Mouse (Mus musculus) heart, adult 2 months (tissue): ENCODE measurements around the gene Vmo1. TPM values are rescaled to one million over a fixed set of nuclear protein-coding genes. Genes with fewer than 3 reads are reported as not detected.

ENCODE experiments used
- DNase-seq, 2 experiments: peaks; one replicate each; pipeline ENCODE4 v3.0.0; 2021
- H3K27ac ChIP-seq: fragments of 200-600 bp; 2 replicates; pipeline ENCODE4 v1.8.1; 2022
- H3K27me3 ChIP-seq: fragments of 200-500 bp; 2 replicates; pipeline ENCODE4 v1.6.1; 2012; ENCODE audit warnings: mild to moderate bottlenecking, low read length, inconsistent platforms, mixed read lengths; ENCODE audit not compliant: control insufficient read depth, insufficient read depth
- H3K36me3 ChIP-seq: fragments of 200-500 bp; 2 replicates; pipeline ENCODE4 v1.6.1; 2012; ENCODE audit warnings: low read length, inconsistent platforms; ENCODE audit not compliant: control insufficient read depth, insufficient read depth
- H3K4me1 ChIP-seq: fragments of 200-500 bp; 2 replicates; pipeline ENCODE4 v1.6.1; 2011; ENCODE audit warnings: low read length; ENCODE audit not compliant: control insufficient read depth, insufficient read depth
- H3K4me3 ChIP-seq: fragments of 200-600 bp; 2 replicates; pipeline ENCODE4 v1.8.1; 2022
- H3K79me2 ChIP-seq: fragments of 200-500 bp; replicated peaks from 2 replicates; pipeline ENCODE4 v1.6.1; 2012; ENCODE audit warnings: mild to moderate bottlenecking, inconsistent platforms, low read length, moderate library complexity, mixed read lengths; ENCODE audit not compliant: control insufficient read depth, insufficient read depth
- H3K9ac ChIP-seq: fragments of 200-500 bp; 2 replicates; pipeline ENCODE4 v1.6.1; 2012; ENCODE audit warnings: low read depth, mild to moderate bottlenecking, control low read depth, inconsistent platforms, low read length, mixed read lengths
- CTCF ChIP-seq: fragments of 200-600 bp; IDR thresholded peaks from 2 replicates; pipeline ENCODE4 v1.8.1; 2022; ENCODE audit warnings: antibody characterized with exemption, mild to moderate bottlenecking, moderate library complexity
- EP300 ChIP-seq: fragments of 200-500 bp; IDR thresholded peaks from 2 replicates; pipeline ENCODE4 v1.6.1; 2011; ENCODE audit warnings: low read depth, low read length, control low read depth; ENCODE audit not compliant: insufficient read depth
- POLR2A ChIP-seq: fragments of 200-500 bp; IDR thresholded peaks from 2 replicates; pipeline ENCODE4 v1.6.1; 2011; ENCODE audit warnings: mild to moderate bottlenecking, low read depth, low read length, control low read depth; ENCODE audit not compliant: insufficient read depth
- WGBS: fragments of 180-500 bp; shearing (Covaris S2); methylation state at CpG from one replicate; pipeline ENCODE4 v1.1.7; 2018; 5-methylcytosine and 5-hydroxymethylcytosine counted together
- intact Hi-C: fragments of 180-260 bp; cut with DNase I; formaldehyde crosslinking; loops from one replicate; pipeline ENCODE4 v1.15.1; 2025
- long read RNA-seq: library from polyadenylated mRNA; stranded (forward); transcript quantifications from one replicate; pipeline ENCODE4 v2.0.0, GENCODE M21; 2021
- polyA plus RNA-seq: library from polyadenylated mRNA; depleted of rRNA; stranded (reverse); fragments of >200 nt; gene quantifications from 2 replicates; pipeline ENCODE4 v1.2.3, GENCODE M21; 2012; rRNA removed
- total RNA-seq, 2 experiments: library from RNA; stranded (reverse); gene quantifications; 2 replicates each; pipeline ENCODE4 v1.2.3; 2021

Vmo1 gene
- not detected for total RNA-seq
- not detected in 2 replicates for polyA plus RNA-seq
- long read RNA-seq, partial matches to known transcripts: 0 of 2 reads
- long read RNA-seq, other reads (novel, unspliced or antisense): 2 of 2 reads

- no peak for TF ChIP-seq POLR2A
- no peak for TF ChIP-seq CTCF
- no peak within 1 kb of the TSS for H3K9ac ChIP-seq
- no peaks in the 10 kb centered on the region for H3K36me3 ChIP-seq
- H3K27me3 ChIP-seq: no peaks in the 10 kb centered on the region
- H3K4me1 ChIP-seq: no peaks in the 10 kb centered on the region; the same call in 1 of the 2 replicates
- H3K27ac ChIP-seq: no peak within 1 kb of the TSS
- WGBS: 87% methylated on average over 7 of the region's 7 CpGs
- no peak within 1 kb of the TSS for H3K4me3 ChIP-seq
- intact Hi-C loops: no loop called here
- H3K79me2 ChIP-seq: no peaks in the 10 kb centered on the region
- DNase-seq: no peak
These were observed at the start of gene Vmo1 for GRCm38 (mm10) chr11:70514288-70514687. TSS of gene Vmo1 (minus strand) at chr11:70514616.

GRCm38 (mm10) chr11:70563470-70564275 lies 49.3 kb upstream of the Vmo1 start:
- TF ChIP-seq POLR2A (no peak), EP300 (0 out of 2 replicates have a peak, but pooled peaks have one; percentile 18), CTCF (no peak)
- DNase-seq: peak; percentile 52 to 63
- intact Hi-C loops: loop anchor here (2.0 kb wide), 3 partner anchors 25 to 41 kb away; no protein-coding TSS in a partner anchor

GRCm38 (mm10) chr11:70562995-70563469 lies 48.6 kb upstream of the Vmo1 start:
- peaks cover 3% of the 10 kb centered on the region; the same call in 1 of the 2 replicates for H3K79me2 ChIP-seq
- intact Hi-C loops: loop anchor here (1.0 to 2.0 kb wide), 2 partner anchors 24 to 38 kb away; partner anchors contain the start of gene Psmb6
- no peaks in the 10 kb centered on the region for H3K36me3 ChIP-seq
- H3K4me1 ChIP-seq: peaks cover 9% of the 10 kb centered on the region
- TF ChIP-seq POLR2A (no peak), CTCF (no peak), EP300 (no peak)
- no peak for DNase-seq
- 0% methylated on average over 22 of the region's 31 CpGs for WGBS
- peak overlapping the region; percentile 87 for H3K27ac ChIP-seq
- no peaks in the 10 kb centered on the region for H3K27me3 ChIP-seq
- peak overlapping the region; percentile 83 for H3K9ac ChIP-seq
- peak overlapping the region; percentile 91 for H3K4me3 ChIP-seq

More at GRCm38 (mm10) chr11:70563470-70564275, 49.3 kb upstream of the Vmo1 start:
- H3K27me3 ChIP-seq: no peaks in the 10 kb centered on the region
- H3K4me1 ChIP-seq: peaks cover 11% of the 10 kb centered on the region
- H3K4me3 ChIP-seq: peak overlapping the region; percentile 91
- H3K79me2 ChIP-seq: peaks cover 3% of the 10 kb centered on the region
- peak overlapping the region; percentile 83 for H3K9ac ChIP-seq
- H3K36me3 ChIP-seq: no peaks in the 10 kb centered on the region
- WGBS: 4% methylated on average over 25 of the region's 25 CpGs
- peak overlapping the region; percentile 87 for H3K27ac ChIP-seq

GRCm38 (mm10) chr11:70562287-70562994 lies 48.0 kb upstream of the Vmo1 start, which contains the start of gene Mink1:
TSS of gene Mink1 (plus strand) at chr11:70562881.
- Histone ChIP-seq H3K27me3 (no peaks in the 10 kb centered on the region), H3K4me3 (peak within 1 kb of the TSS; percentile 91), H3K9ac (peak within 1 kb of the TSS; percentile 83), H3K27ac (peak within 1 kb of the TSS; percentile 87), H3K4me1 (peaks cover 8% of the 10 kb centered on the region), H3K79me2 (peaks cover 3% of the 10 kb centered on the region; the same call in 1 of the 2 replicates), H3K36me3 (no peaks in the 10 kb centered on the region)
- intact Hi-C loops: loop anchor here (1.0 to 2.0 kb wide), 2 partner anchors 24 to 37 kb away; partner anchors contain the start of gene Psmb6
- DNase-seq: peak; percentile 92 to 94
- TF ChIP-seq CTCF: peak; percentile 26; the same call in 1 of the 2 replicates
- TF ChIP-seq EP300: 0 out of 2 replicates have a peak, but pooled peaks have one; percentile 10
- TF ChIP-seq POLR2A: peak; percentile 76
- WGBS: under 1% methylated on average over 56 of the region's 57 CpGs

- Histone ChIP-seq H3K36me3 (no peaks in the 10 kb centered on the region), H3K9ac (peak overlapping the region; percentile 71; the same call in 1 of the 2 replicates), H3K27me3 (no peaks in the 10 kb centered on the region), H3K4me3 (peak overlapping the region; percentile 91), H3K79me2 (peaks cover under 1% of the 10 kb centered on the region; the same call in 1 of the 2 replicates), H3K27ac (peak overlapping the region; percentile 87; the same call in 1 of the 2 replicates), H3K4me1 (peaks cover 6% of the 10 kb centered on the region)
- WGBS: 0% methylated on average over 2 of the region's 2 CpGs
- no peak for DNase-seq
- intact Hi-C loops: loop anchor here (1.0 to 2.0 kb wide), 2 partner anchors 23 to 37 kb away; partner anchors contain the start of gene Psmb6
- no peak for TF ChIP-seq POLR2A
- TF ChIP-seq CTCF: 0 out of 2 replicates have a peak, but pooled peaks have one; percentile 5
These were observed 47.5 kb upstream of the Vmo1 start for GRCm38 (mm10) chr11:70561937-70562286.
